ENCODE assay signal across 11 mouse cellular contexts in genomic region chr8:80853208-80853607, GRCm38 (mm10). TPM values are rescaled to one million over a fixed set of nuclear protein-coding genes. Genes with fewer than 3 reads are reported as not detected.
DNase-seq lines count a peak whose midpoint lies in the region; ATAC-seq and TF ChIP-seq lines count a peak whose summit lies in the region.
"Had no signal": no experiment of that assay in that cellular context is flagged by ENCODE, and none has a peak within 500 bp of the region (broad histone marks: within the 10 kb centered on the region; RNA-seq: fewer than 3 reads in every experiment).

No protein-coding gene starts in this region.

- no peak for TF ChIP-seq EP300 in ES-Bruce4 (IDR thresholded peaks at IDR 0.05; ENCODE audit: insufficient read depth, low read depth, low read length)

- no peak overlapping the region for H3K4me3 ChIP-seq in gastrocnemius, adult 2 months
- no peak overlapping the region for H3K4me3 ChIP-seq in kidney, embryonic 16.5 days (ENCODE audit: low read length)
- no peak overlapping the region for H3K4me3 ChIP-seq in ES-Bruce4 (ENCODE audit: low read depth, low read length)
- no peak overlapping the region for H3K4me3 ChIP-seq in limb, embryonic 14.5 days (replicated peaks; ENCODE audit: low read length)
- no peak overlapping the region for H3K4me3 ChIP-seq in forebrain, postnatal 0 days (ENCODE audit: low read depth, low read length)
- H3K4me3 ChIP-seq: megakaryocyte, embryonic 14.5 days had no signal

- H3K4me1 ChIP-seq in kidney, embryonic 16.5 days (ENCODE audit: insufficient read depth, low read length): peaks cover 57% of the 10 kb centered on the region
- peaks cover 5% of the 10 kb centered on the region for H3K4me1 ChIP-seq in ES-Bruce4 (ENCODE audit: control insufficient read depth, insufficient read depth, low read length)
- H3K4me1 ChIP-seq in limb, embryonic 14.5 days (ENCODE audit: control insufficient read depth, insufficient read depth, low read length): peaks cover 41% of the 10 kb centered on the region
- peaks cover 5% of the 10 kb centered on the region; the same call in 1 of the 2 replicates for H3K4me1 ChIP-seq in forebrain, postnatal 0 days (ENCODE audit: insufficient read depth)

- no peak for TF ChIP-seq POLR2A in ES-Bruce4 (IDR thresholded peaks at IDR 0.05; ENCODE audit: insufficient read depth, low read length)
- no peak for TF ChIP-seq POLR2A in limb, embryonic 14.5 days (IDR thresholded peaks at IDR 0.05; ENCODE audit: borderline replicate concordance, extremely low read depth, insufficient read depth, insufficient read length)

- 61% methylated on average over 6 of the region's 6 CpGs for WGBS in kidney, embryonic 16.5 days
- WGBS in limb, embryonic 14.5 days: 69% methylated on average over 6 of the region's 6 CpGs
- 51% methylated on average over 6 of the region's 6 CpGs for WGBS in forebrain, postnatal 0 days

- peak; percentile 33; the same call in 1 of the 2 replicates for ATAC-seq in kidney, embryonic 16.5 days (ENCODE audit: low FRiP score, low TSS enrichment)
- ATAC-seq in limb, embryonic 14.5 days (ENCODE audit: low FRiP score, low read depth): no peak
- ATAC-seq in forebrain, postnatal 0 days: no peak
- ATAC-seq: forebrain, embryonic 14.5 days had no signal

- H3K27ac ChIP-seq in gastrocnemius, adult 2 months: peak overlapping the region; percentile 56
- peak overlapping the region; percentile 72 for H3K27ac ChIP-seq in kidney, embryonic 16.5 days (ENCODE audit: low read length)
- peak overlapping the region; percentile 25; the same call in 1 of the 2 replicates for H3K27ac ChIP-seq in ES-Bruce4 (ENCODE audit: insufficient read depth, low read length)
- peak overlapping the region; percentile 10; the same call in 1 of the 2 replicates for H3K27ac ChIP-seq in limb, embryonic 14.5 days (replicated peaks; ENCODE audit: low read depth, low read length)
- H3K27ac ChIP-seq in forebrain, postnatal 0 days (ENCODE audit: low read depth, low read length): no peak overlapping the region

- H3K36me3 ChIP-seq in kidney, embryonic 16.5 days (ENCODE audit: insufficient read depth, low read length): no peaks in the 10 kb centered on the region
- H3K36me3 ChIP-seq in ES-Bruce4 (ENCODE audit: control insufficient read depth, insufficient read depth, low read length, poor library complexity, severe bottlenecking): peaks cover 23% of the 10 kb centered on the region
- H3K36me3 ChIP-seq in limb, embryonic 14.5 days (ENCODE audit: control insufficient read depth, insufficient read depth, low read length): no peaks in the 10 kb centered on the region
- H3K36me3 ChIP-seq in forebrain, postnatal 0 days (ENCODE audit: insufficient read depth): no peaks in the 10 kb centered on the region

- no peak for DNase-seq in gastrocnemius, adult 2 months
- no peak for DNase-seq in gastrocnemius, postnatal 4 days (ENCODE audit: low spot score in 2 of 2)
- DNase-seq in kidney, adult 11 months: no peak
- peak; percentile 57 for DNase-seq in limb, embryonic 14.5 days (ENCODE audit: low spot score)
- no peak for DNase-seq in right cerebral cortex, postnatal 25 days
- no peak for DNase-seq in forebrain, postnatal 0 days
- DNase-seq: right cerebral cortex, adult 18-20 months had no signal

- H3K9ac ChIP-seq in kidney, embryonic 16.5 days (replicated peaks; ENCODE audit: low read length): no peak overlapping the region
- H3K9ac ChIP-seq in ES-Bruce4 (ENCODE audit: low read depth, poor library complexity, severe bottlenecking): no peak overlapping the region; the same call in 1 of the 2 replicates
- H3K9ac ChIP-seq in limb, embryonic 14.5 days (ENCODE audit: low read depth, low read length, severe bottlenecking): no peak overlapping the region
- no peak overlapping the region for H3K9ac ChIP-seq in forebrain, postnatal 0 days

- no peak for TF ChIP-seq CTCF in gastrocnemius, adult 2 months (IDR thresholded peaks at IDR 0.05)
- TF ChIP-seq CTCF in ES-Bruce4 (IDR thresholded peaks at IDR 0.05; ENCODE audit: low read depth, low read length): no peak
- TF ChIP-seq CTCF in forebrain, postnatal 0 days (IDR thresholded peaks at IDR 0.05; ENCODE audit: low read depth): no peak

- no peaks in the 10 kb centered on the region for H3K27me3 ChIP-seq in kidney, embryonic 16.5 days (ENCODE audit: insufficient read depth, low read length)
- no peaks in the 10 kb centered on the region for H3K27me3 ChIP-seq in ES-Bruce4 (ENCODE audit: control insufficient read depth, insufficient read depth, low read length, poor library complexity, severe bottlenecking)
- no peaks in the 10 kb centered on the region for H3K27me3 ChIP-seq in limb, embryonic 14.5 days (ENCODE audit: control insufficient read depth, insufficient read depth, low read length)
- no peaks in the 10 kb centered on the region for H3K27me3 ChIP-seq in forebrain, postnatal 0 days (ENCODE audit: insufficient read depth, low read length)
- H3K27me3 ChIP-seq: megakaryocyte, embryonic 14.5 days had no signal

- peak overlapping the region; percentile 20 for H3K4me2 ChIP-seq in kidney, embryonic 16.5 days (replicated peaks; ENCODE audit: low read depth, low read length)
- H3K4me2 ChIP-seq in limb, embryonic 14.5 days (replicated peaks; ENCODE audit: low read depth, low read length, severe bottlenecking): 0 out of 2 replicates have a peak overlapping the region, but pooled peaks have one; percentile 2
- no peak overlapping the region for H3K4me2 ChIP-seq in forebrain, postnatal 0 days (ENCODE audit: low read depth)

- intact Hi-C loops in gastrocnemius, adult 2 months (cut with DNase I): no loop called here

- H3K9me3 ChIP-seq in kidney, embryonic 16.5 days (ENCODE audit: low read length): no peaks in the 10 kb centered on the region
- no peaks in the 10 kb centered on the region for H3K9me3 ChIP-seq in ES-Bruce4 (replicated peaks; ENCODE audit: control insufficient read depth, insufficient read depth, low read length, poor library complexity, severe bottlenecking)
- H3K9me3 ChIP-seq in limb, embryonic 14.5 days (ENCODE audit: control insufficient read depth, low read length): no peaks in the 10 kb centered on the region
- no peaks in the 10 kb centered on the region for H3K9me3 ChIP-seq in forebrain, postnatal 0 days (ENCODE audit: low read length)
- H3K9me3 ChIP-seq: megakaryocyte, embryonic 14.5 days had no signal

RNA-seq across cellular contexts. Expression of gene Gab1, which starts 27.1 kb away (rescaled TPM):
- total RNA-seq in gastrocnemius, adult 2 months (2021): 10 to 100 TPM; 11.7 to 14.3 TPM
- total RNA-seq in gastrocnemius, postnatal 4 days (2021): 10 to 100 TPM; 32.3 to 36.0 TPM
- polyA plus RNA-seq in kidney, embryonic 16.5 days (2015; fragmentation: Nextera tagmentation; extraction: Ambion mirVana): 14.7 and 15.6 TPM in 2 replicates
- 144 and 158 TPM in 2 replicates for polyA plus RNA-seq in ES-Bruce4 (2011; ENCODE audit: insufficient read depth, insufficient read length, low read depth, missing spikeins)
- polyA plus RNA-seq in limb, embryonic 14.5 days (2012; rRNA removed): 44.8 and 56.3 TPM in 2 replicates
- polyA plus RNA-seq in limb, embryonic 14.5 days (2014; fragmentation: Nextera tagmentation; extraction: Ambion mirVana): 41.3 and 47.2 TPM in 2 replicates
- 10.7 and 15.7 TPM in 2 replicates for total RNA-seq in forebrain, postnatal 0 days (2014; rRNA removed)
- 7.5 and 9.8 TPM in 2 replicates for polyA plus RNA-seq in forebrain, postnatal 0 days (2015; fragmentation: Nextera tagmentation; extraction: Ambion mirVana)
